Mouse (Mus musculus): ENCODE measurements around the gene Adcy6.

GRCm38 (mm10) chr15:98616362-98617175 lies 6.7 kb upstream of the Adcy6 start:
- no peak for TF ChIP-seq TAL1 (IDR thresholded peaks at IDR 0.05; ENCODE audit: low read length)
- TF ChIP-seq GATA1 (IDR thresholded peaks at IDR 0.05; ENCODE audit: low read length) = no peak
